Mouse (Mus musculus) liver, embryonic 14.5 days (tissue): ENCODE results near the gene Atxn1.

Experiments used
- CTCF ChIP-seq: IDR thresholded peaks from 2 replicates; pipeline ENCODE4 v1.5.1; 2016; ENCODE audit warnings: antibody characterized with exemption, low read depth, control low read depth
- EP300 ChIP-seq: IDR thresholded peaks from 2 replicates; pipeline ENCODE4 v1.6.1; 2016; ENCODE audit warnings: antibody characterized with exemption, low read depth

- TF ChIP-seq CTCF (no peak), EP300 (no peak)
Measured at GRCm38 (mm10) chr13:45595416-45595815, 369.4 kb downstream of the Atxn1 start.
